Comparison of ENCODE assay signal across 24 mouse cellular contexts in genomic region chr14:83949696-83950095, GRCm38 (mm10).
DNase-seq lines count a peak whose midpoint lies in the region; ATAC-seq and TF ChIP-seq lines count a peak whose summit lies in the region.
"Had no signal": no experiment of that assay in that cellular context is flagged by ENCODE, and none has a peak within 500 bp of the region (broad histone marks: within the 10 kb centered on the region; RNA-seq: fewer than 3 reads in every experiment).

No protein-coding gene starts in this region.

- H3K27ac ChIP-seq in hindbrain, embryonic 14.5 days = no peak overlapping the region
- no peak overlapping the region for H3K27ac ChIP-seq in hindbrain, embryonic 13.5 days
- H3K27ac ChIP-seq: embryonic facial prominence, embryonic 13.5 days; forebrain, embryonic 10.5 days; heart, embryonic 15.5 days; intestine, embryonic 15.5 days had no signal

- no peaks in the 10 kb centered on the region for H3K9me3 ChIP-seq in hindbrain, embryonic 14.5 days (ENCODE audit: control insufficient read depth, low read length)
- H3K9me3 ChIP-seq in hindbrain, embryonic 13.5 days = no peaks in the 10 kb centered on the region
- H3K9me3 ChIP-seq: embryonic facial prominence, embryonic 13.5 days; forebrain, embryonic 10.5 days; heart, embryonic 12.5 days; heart, embryonic 15.5 days; intestine, embryonic 15.5 days had no signal

- TF ChIP-seq POLR2A in brain, embryonic 14.5 days (IDR thresholded peaks at IDR 0.05; ENCODE audit: borderline replicate concordance, extremely low read depth, insufficient read depth, insufficient read length, poor library complexity, severe bottlenecking) = no peak

- no peaks in the 10 kb centered on the region for H3K27me3 ChIP-seq in hindbrain, embryonic 14.5 days (ENCODE audit: control insufficient read depth, insufficient read depth, low read length)
- H3K27me3 ChIP-seq in hindbrain, embryonic 13.5 days = no peaks in the 10 kb centered on the region
- H3K27me3 ChIP-seq: embryonic facial prominence, embryonic 13.5 days; heart, embryonic 12.5 days; heart, embryonic 15.5 days; intestine, embryonic 15.5 days had no signal

- H3K4me2 ChIP-seq in hindbrain, embryonic 14.5 days (replicated peaks) = no peak overlapping the region
- no peak overlapping the region for H3K4me2 ChIP-seq in hindbrain, embryonic 13.5 days
- H3K4me2 ChIP-seq: embryonic facial prominence, embryonic 13.5 days; heart, embryonic 12.5 days; heart, embryonic 15.5 days; intestine, embryonic 15.5 days had no signal

- TF ChIP-seq CTCF in brain, embryonic 14.5 days (IDR thresholded peaks at IDR 0.05; ENCODE audit: borderline replicate concordance, extremely low read depth, insufficient read depth, insufficient read length) = no peak

- WGBS in hindbrain, embryonic 14.5 days = 70% methylated on average over 2 of the region's 2 CpGs
- 66% methylated on average over 2 of the region's 2 CpGs for WGBS in hindbrain, embryonic 13.5 days

- no peaks in the 10 kb centered on the region for H3K4me1 ChIP-seq in hindbrain, embryonic 14.5 days (replicated peaks; ENCODE audit: control insufficient read depth, insufficient read depth, low read length)
- no peaks in the 10 kb centered on the region for H3K4me1 ChIP-seq in hindbrain, embryonic 13.5 days (replicated peaks)
- H3K4me1 ChIP-seq: embryonic facial prominence, embryonic 13.5 days; forebrain, embryonic 10.5 days; heart, embryonic 12.5 days; heart, embryonic 15.5 days; intestine, embryonic 15.5 days had no signal

- peak; percentile 18 for DNase-seq in hindbrain, embryonic 14.5 days (ENCODE audit: low spot score)
- peak; percentile 57 for DNase-seq in Muller cell, postnatal 12 days (ENCODE audit: inconsistent ontology term)
- peak; percentile 31 for DNase-seq in brain, embryonic 14.5 days (ENCODE audit: low read depth)
- no peak for DNase-seq in cerebellum, adult 9-10 months
- DNase-seq: adrenal gland, adult 8-10 months; adrenal gland, postnatal 25 days; cerebellum, adult 18-20 months; cerebellum, adult 9-11 months; cerebellum, postnatal 25 days; gastrocnemius, postnatal 25 days; heart, adult 18-20 months; heart, postnatal 10 days; heart, postnatal 4 days had no signal

- no peak for ATAC-seq in hindbrain, embryonic 14.5 days (ENCODE audit: low FRiP score)
- ATAC-seq in hindbrain, embryonic 13.5 days (ENCODE audit: low FRiP score) = no peak
- no peak for ATAC-seq in megakaryocyte-erythroid progenitor cell, adult 5-6 weeks (replicated peaks; ENCODE audit: low FRiP score, low TSS enrichment, poor library complexity, severe bottlenecking)
- ATAC-seq: activated CD4-positive, CD25-positive, alpha-beta regulatory T cell, adult 4 months; CD4-positive, CD25-positive, alpha-beta regulatory T cell, adult 4 months; forebrain, embryonic 14.5 days; hindbrain, embryonic 16.5 days; intestine, embryonic 15.5 days had no signal

- H3K9ac ChIP-seq in hindbrain, embryonic 14.5 days = no peak overlapping the region
- no peak overlapping the region for H3K9ac ChIP-seq in hindbrain, embryonic 13.5 days
- H3K9ac ChIP-seq: embryonic facial prominence, embryonic 13.5 days; heart, embryonic 12.5 days; heart, embryonic 15.5 days; intestine, embryonic 15.5 days had no signal

- no peak overlapping the region for H3K4me3 ChIP-seq in hindbrain, embryonic 14.5 days (replicated peaks; ENCODE audit: low read length)
- no peak overlapping the region for H3K4me3 ChIP-seq in hindbrain, embryonic 13.5 days
- H3K4me3 ChIP-seq: embryonic facial prominence, embryonic 13.5 days; forebrain, embryonic 10.5 days; heart, embryonic 12.5 days; heart, embryonic 15.5 days; intestine, embryonic 15.5 days had no signal

- H3K36me3 ChIP-seq in hindbrain, embryonic 14.5 days (replicated peaks; ENCODE audit: control insufficient read depth, insufficient read depth) = no peaks in the 10 kb centered on the region
- H3K36me3 ChIP-seq in hindbrain, embryonic 13.5 days = no peaks in the 10 kb centered on the region
- H3K36me3 ChIP-seq: embryonic facial prominence, embryonic 13.5 days; forebrain, embryonic 10.5 days; heart, embryonic 12.5 days; heart, embryonic 15.5 days; intestine, embryonic 15.5 days had no signal
